ENCODE assay signal across 8 mouse cellular contexts in genomic region chr11:53308884-53309310, GRCm38 (mm10). TPM values are rescaled to one million over a fixed set of nuclear protein-coding genes. Genes with fewer than 3 reads are reported as not detected.
DNase-seq lines count a peak whose midpoint lies in the region; ATAC-seq and TF ChIP-seq lines count a peak whose summit lies in the region.

No protein-coding gene starts in this region.

- no peaks in the 10 kb centered on the region for H3K9me3 ChIP-seq in heart, embryonic 14.5 days (ENCODE audit: control insufficient read depth, low read length)
- H3K9me3 ChIP-seq in limb, embryonic 14.5 days (ENCODE audit: control insufficient read depth, low read length) = no peaks in the 10 kb centered on the region
- H3K9me3 ChIP-seq in stomach, postnatal 0 days (ENCODE audit: control insufficient read depth, low read length) = no peaks in the 10 kb centered on the region
- H3K9me3 ChIP-seq in midbrain, embryonic 15.5 days = no peaks in the 10 kb centered on the region

- 2% methylated on average over 2 of the region's 2 CpGs for WGBS in heart, embryonic 14.5 days
- 23% methylated on average over 2 of the region's 2 CpGs for WGBS in limb, embryonic 14.5 days
- WGBS in stomach, postnatal 0 days = 14% methylated on average over 2 of the region's 2 CpGs
- 67% methylated on average over 2 of the region's 2 CpGs for WGBS in midbrain, embryonic 15.5 days

- no peaks in the 10 kb centered on the region for H3K36me3 ChIP-seq in heart, embryonic 14.5 days (ENCODE audit: control insufficient read depth, insufficient read depth, low read length)
- H3K36me3 ChIP-seq in limb, embryonic 14.5 days (ENCODE audit: control insufficient read depth, insufficient read depth, low read length) = no peaks in the 10 kb centered on the region
- H3K36me3 ChIP-seq in stomach, postnatal 0 days (ENCODE audit: control insufficient read depth, insufficient read depth, low read length) = no peaks in the 10 kb centered on the region
- no peaks in the 10 kb centered on the region for H3K36me3 ChIP-seq in midbrain, embryonic 15.5 days (replicated peaks)

- TF ChIP-seq EP300 in stomach, postnatal 0 days (optimal IDR thresholded peaks at IDR 0.05) = no peak

- H3K4me2 ChIP-seq in heart, embryonic 14.5 days (ENCODE audit: low read length) = peak overlapping the region; percentile 26
- H3K4me2 ChIP-seq in limb, embryonic 14.5 days (replicated peaks; ENCODE audit: low read depth, low read length, severe bottlenecking) = no peak overlapping the region
- no peak overlapping the region for H3K4me2 ChIP-seq in stomach, postnatal 0 days (replicated peaks; ENCODE audit: low read depth)
- no peak overlapping the region for H3K4me2 ChIP-seq in midbrain, embryonic 15.5 days

- H3K27me3 ChIP-seq in heart, embryonic 14.5 days (ENCODE audit: control insufficient read depth, insufficient read depth, low read length) = no peaks in the 10 kb centered on the region
- no peaks in the 10 kb centered on the region for H3K27me3 ChIP-seq in limb, embryonic 14.5 days (ENCODE audit: control insufficient read depth, insufficient read depth, low read length)
- no peaks in the 10 kb centered on the region for H3K27me3 ChIP-seq in stomach, postnatal 0 days (ENCODE audit: control insufficient read depth, insufficient read depth, low read length)
- no peaks in the 10 kb centered on the region for H3K27me3 ChIP-seq in midbrain, embryonic 15.5 days (replicated peaks)

- H3K9ac ChIP-seq in heart, embryonic 14.5 days (ENCODE audit: low read length) = peak overlapping the region; percentile 53
- H3K9ac ChIP-seq in limb, embryonic 14.5 days (ENCODE audit: low read depth, low read length, severe bottlenecking) = no peak overlapping the region
- H3K9ac ChIP-seq in stomach, postnatal 0 days (ENCODE audit: low read length) = no peak overlapping the region
- H3K9ac ChIP-seq in midbrain, embryonic 15.5 days = no peak overlapping the region

- H3K4me1 ChIP-seq in brown adipose tissue, adult 24 weeks (ENCODE audit: control insufficient read depth, insufficient read depth, insufficient read length, low read length) = peaks cover 12% of the 10 kb centered on the region; the same call in 1 of the 2 replicates
- peaks cover 12 to 36% of the 10 kb centered on the region in 2 experiments for H3K4me1 ChIP-seq in heart, embryonic 14.5 days (ENCODE audit: control insufficient read depth in 2 of 2, insufficient read depth in 2 of 2, low read length in 2 of 2)
- H3K4me1 ChIP-seq in limb, embryonic 14.5 days (ENCODE audit: control insufficient read depth, insufficient read depth, low read length) = peaks cover 6% of the 10 kb centered on the region; the same call in 1 of the 2 replicates
- peaks cover 12% of the 10 kb centered on the region for H3K4me1 ChIP-seq in stomach, postnatal 0 days (replicated peaks; ENCODE audit: control insufficient read depth, insufficient read depth)
- H3K4me1 ChIP-seq in midbrain, embryonic 15.5 days = no peaks in the 10 kb centered on the region

- H3K27ac ChIP-seq in brown adipose tissue, adult 24 weeks (replicated peaks; ENCODE audit: low read depth, low read length) = peak overlapping the region; percentile 99
- peak overlapping the region; percentile 97 for H3K27ac ChIP-seq in heart, embryonic 14.5 days (replicated peaks in 1 of 2; ENCODE audit: control insufficient read depth in 1 of 2, insufficient read depth in 1 of 2, low read depth in 2 of 2, low read length in 2 of 2)
- H3K27ac ChIP-seq in limb, embryonic 14.5 days (replicated peaks; ENCODE audit: low read depth, low read length) = peak overlapping the region; percentile 15; the same call in 1 of the 2 replicates
- H3K27ac ChIP-seq in stomach, postnatal 0 days (replicated peaks) = peak overlapping the region; percentile 92
- no peak overlapping the region for H3K27ac ChIP-seq in midbrain, embryonic 15.5 days

- ATAC-seq in heart, embryonic 14.5 days (ENCODE audit: insufficient number of reproducible peaks, insufficient read depth, low FRiP score, low read depth) = peak; percentile 72
- peak; percentile 82 for ATAC-seq in limb, embryonic 14.5 days (ENCODE audit: low FRiP score, low read depth)
- peak; percentile 83 for ATAC-seq in stomach, postnatal 0 days (ENCODE audit: low FRiP score, low TSS enrichment)
- ATAC-seq in midbrain, embryonic 15.5 days (replicated peaks) = no peak

- TF ChIP-seq POLR2A in limb, embryonic 14.5 days (IDR thresholded peaks at IDR 0.05; ENCODE audit: borderline replicate concordance, extremely low read depth, insufficient read depth, insufficient read length) = no peak

- peak; percentile 83 for DNase-seq in Muller cell, postnatal 12 days (ENCODE audit: inconsistent ontology term)
- DNase-seq in limb, embryonic 14.5 days (ENCODE audit: low spot score) = peak; percentile 88
- DNase-seq in stomach, postnatal 0 days (ENCODE audit: low spot score) = peak; percentile 62
- DNase-seq in T-cell, adult 2 months (ENCODE audit: low spot score) = no peak
- no peak for DNase-seq in cerebellum, postnatal 4 days (ENCODE audit: low spot score in 2 of 2)

- H3K4me3 ChIP-seq in brown adipose tissue, adult 24 weeks (ENCODE audit: insufficient read depth, low read depth, low read length) = no peak overlapping the region
- no peak overlapping the region for H3K4me3 ChIP-seq in heart, embryonic 14.5 days (ENCODE audit: control insufficient read depth in 1 of 2, insufficient read depth in 1 of 2, low read depth in 1 of 2, low read length in 2 of 2)
- no peak overlapping the region for H3K4me3 ChIP-seq in limb, embryonic 14.5 days (replicated peaks; ENCODE audit: low read length)
- no peak overlapping the region for H3K4me3 ChIP-seq in stomach, postnatal 0 days (ENCODE audit: low read depth, low read length)
- no peak overlapping the region for H3K4me3 ChIP-seq in midbrain, embryonic 15.5 days

- no peak for TF ChIP-seq CTCF in stomach, postnatal 0 days (IDR thresholded peaks at IDR 0.05; ENCODE audit: low read depth)

RNA-seq across cellular contexts. Expression of gene Hspa4, which starts 8.6 kb away (rescaled TPM):
- 119 and 138 TPM in 2 replicates for polyA plus RNA-seq in brown adipose tissue, adult 24 weeks (2012; ENCODE audit: insufficient read depth, insufficient read length, missing spikeins)
- polyA plus RNA-seq in heart, embryonic 14.5 days (2014; fragmentation: Nextera tagmentation; extraction: Ambion mirVana) = 66.8 and 74.0 TPM in 2 replicates
- polyA plus RNA-seq in limb, embryonic 14.5 days (2012; rRNA removed) = 47.8 and 62.6 TPM in 2 replicates
- 78.5 and 79.9 TPM in 2 replicates for polyA plus RNA-seq in limb, embryonic 14.5 days (2014; fragmentation: Nextera tagmentation; extraction: Ambion mirVana)
- polyA plus RNA-seq in stomach, postnatal 0 days (2015; fragmentation: Nextera tagmentation; extraction: Ambion mirVana) = 53.6 and 59.9 TPM in 2 replicates
- polyA plus RNA-seq in midbrain, embryonic 15.5 days (2015; fragmentation: Nextera tagmentation; extraction: Ambion mirVana) = 42.0 and 43.2 TPM in 2 replicates

RNA-seq across cellular contexts. Expression of gene Zcchc10, which starts 15.6 kb away (rescaled TPM):
- polyA plus RNA-seq in brown adipose tissue, adult 24 weeks (2012; ENCODE audit: insufficient read depth, insufficient read length, missing spikeins) = 10.4 and 13.9 TPM in 2 replicates
- 15.8 and 17.5 TPM in 2 replicates for polyA plus RNA-seq in heart, embryonic 14.5 days (2014; fragmentation: Nextera tagmentation; extraction: Ambion mirVana)
- polyA plus RNA-seq in limb, embryonic 14.5 days (2012; rRNA removed) = 15.0 and 15.4 TPM in 2 replicates
- polyA plus RNA-seq in limb, embryonic 14.5 days (2014; fragmentation: Nextera tagmentation; extraction: Ambion mirVana) = 19.4 and 20.4 TPM in 2 replicates
- polyA plus RNA-seq in stomach, postnatal 0 days (2015; fragmentation: Nextera tagmentation; extraction: Ambion mirVana) = 11.6 and 12.4 TPM in 2 replicates
- polyA plus RNA-seq in midbrain, embryonic 15.5 days (2015; fragmentation: Nextera tagmentation; extraction: Ambion mirVana) = 12.1 and 13.3 TPM in 2 replicates

RNA-seq across cellular contexts. Expression of gene Aff4, which starts 41.7 kb away (rescaled TPM):
- polyA plus RNA-seq in brown adipose tissue, adult 24 weeks (2012; ENCODE audit: insufficient read depth, insufficient read length, missing spikeins) = 17.7 and 77.7 TPM in 2 replicates
- polyA plus RNA-seq in heart, embryonic 14.5 days (2014; fragmentation: Nextera tagmentation; extraction: Ambion mirVana) = 56.2 and 72.9 TPM in 2 replicates
- 32.7 and 34.3 TPM in 2 replicates for polyA plus RNA-seq in limb, embryonic 14.5 days (2012; rRNA removed)
- 60.6 and 66.3 TPM in 2 replicates for polyA plus RNA-seq in limb, embryonic 14.5 days (2014; fragmentation: Nextera tagmentation; extraction: Ambion mirVana)
- 18.5 and 28.5 TPM in 2 replicates for polyA plus RNA-seq in stomach, postnatal 0 days (2015; fragmentation: Nextera tagmentation; extraction: Ambion mirVana)
- 54.3 and 72.6 TPM in 2 replicates for polyA plus RNA-seq in midbrain, embryonic 15.5 days (2015; fragmentation: Nextera tagmentation; extraction: Ambion mirVana)

Comparison
In these comparisons a context has a peak if more than half of its experiments do, and no peak if none do; other contexts are left out.
1. DNase-seq: peak in Muller cell, postnatal 12 days (single experiment), limb, embryonic 14.5 days (single experiment) and stomach, postnatal 0 days (single experiment); none in T-cell, adult 2 months (single experiment) and cerebellum, postnatal 4 days (0 of 2).